Mouse (Mus musculus): ENCODE results near the gene Cbx3.

GRCm38 (mm10) chr6:51437665-51438064 lies 32.5 kb upstream of the Cbx3 start:
- no peak for TF ChIP-seq CTCF (IDR thresholded peaks at IDR 0.05; ENCODE audit: extremely low read depth, insufficient read length, insufficient replicate concordance, low read depth, low read length)
- no peak for TF ChIP-seq POLR2A (IDR thresholded peaks at IDR 0.05; ENCODE audit: low read depth, low read length)

All from small intestine, adult 2 months (tissue).